Mouse (Mus musculus): ENCODE measurements around the gene Sorcs2. TPM values are rescaled to one million over a fixed set of nuclear protein-coding genes. Genes with fewer than 3 reads are reported as not detected.

Sorcs2 gene
- polyA plus RNA-seq, 1 experiment from 2014 or later: 11.1 TPM

GRCm38 (mm10) chr5:36313353-36314079 is 84.4 kb downstream of the Sorcs2 start:
- Histone ChIP-seq H3K4me2 (ENCODE audit: low read depth, low read length) (no peak overlapping the region), H3K4me3 (ENCODE audit: low read depth, low read length) (no peak overlapping the region), H3K9me3 (ENCODE audit: control insufficient read depth, low read length) (no peaks in the 10 kb centered on the region), H3K36me3 (ENCODE audit: control insufficient read depth, insufficient read depth, low read length) (no peaks in the 10 kb centered on the region), H3K9ac (replicated peaks; ENCODE audit: low read depth, low read length) (no peak overlapping the region), H3K4me1 (ENCODE audit: control insufficient read depth, insufficient read depth, low read length) (no peaks in the 10 kb centered on the region; the same call in none of the 2 replicates), H3K27ac (ENCODE audit: low read depth, low read length) (no peak overlapping the region), H3K27me3 (ENCODE audit: control insufficient read depth, insufficient read depth, low read length) (no peaks in the 10 kb centered on the region)
- WGBS: 32% methylated on average over 16 of the region's 16 CpGs
- ATAC-seq (ENCODE audit: low read depth): peak; percentile 58

GRCm38 (mm10) chr5:36312926-36313325 is 85.0 kb downstream of the Sorcs2 start:
- no peak for ATAC-seq (ENCODE audit: low read depth)
- 60% methylated on average over 6 of the region's 6 CpGs for WGBS
- Histone ChIP-seq H3K4me2 (ENCODE audit: low read depth, low read length) (no peak overlapping the region), H3K27me3 (ENCODE audit: control insufficient read depth, insufficient read depth, low read length) (no peaks in the 10 kb centered on the region), H3K36me3 (ENCODE audit: control insufficient read depth, insufficient read depth, low read length) (no peaks in the 10 kb centered on the region), H3K4me3 (ENCODE audit: low read depth, low read length) (no peak overlapping the region), H3K4me1 (ENCODE audit: control insufficient read depth, insufficient read depth, low read length) (no peaks in the 10 kb centered on the region; the same call in none of the 2 replicates), H3K9me3 (ENCODE audit: control insufficient read depth, low read length) (no peaks in the 10 kb centered on the region), H3K9ac (replicated peaks; ENCODE audit: low read depth, low read length) (no peak overlapping the region), H3K27ac (ENCODE audit: low read depth, low read length) (no peak overlapping the region)

GRCm38 (mm10) chr5:36304299-36304980 is 93.5 kb downstream of the Sorcs2 start:
- ATAC-seq (ENCODE audit: low read depth): no peak
- no peaks in the 10 kb centered on the region for H3K4me1 ChIP-seq (ENCODE audit: control insufficient read depth, insufficient read depth, low read length)
- H3K4me2 ChIP-seq (ENCODE audit: low read depth, low read length): no peak overlapping the region
- no peaks in the 10 kb centered on the region for H3K36me3 ChIP-seq (ENCODE audit: control insufficient read depth, insufficient read depth, low read length)
- H3K4me3 ChIP-seq (ENCODE audit: low read depth, low read length): no peak overlapping the region
- H3K9me3 ChIP-seq (ENCODE audit: control insufficient read depth, low read length): no peaks in the 10 kb centered on the region
- 71% methylated on average over 7 of the region's 7 CpGs for WGBS
- H3K27ac ChIP-seq (ENCODE audit: low read depth, low read length): no peak overlapping the region
- H3K27me3 ChIP-seq (ENCODE audit: control insufficient read depth, insufficient read depth, low read length): no peaks in the 10 kb centered on the region
- no peak overlapping the region for H3K9ac ChIP-seq (replicated peaks; ENCODE audit: low read depth, low read length)

- Histone ChIP-seq H3K27ac (ENCODE audit: low read depth, low read length) (no peak overlapping the region), H3K4me2 (ENCODE audit: low read depth, low read length) (no peak overlapping the region), H3K27me3 (ENCODE audit: control insufficient read depth, insufficient read depth, low read length) (no peaks in the 10 kb centered on the region), H3K4me3 (ENCODE audit: low read depth, low read length) (no peak overlapping the region), H3K9me3 (ENCODE audit: control insufficient read depth, low read length) (no peaks in the 10 kb centered on the region), H3K4me1 (ENCODE audit: control insufficient read depth, insufficient read depth, low read length) (no peaks in the 10 kb centered on the region), H3K36me3 (ENCODE audit: control insufficient read depth, insufficient read depth, low read length) (no peaks in the 10 kb centered on the region), H3K9ac (replicated peaks; ENCODE audit: low read depth, low read length) (no peak overlapping the region)
- no peak for ATAC-seq (ENCODE audit: low read depth)
- 75% methylated on average over 4 of the region's 4 CpGs for WGBS
These were observed 96.8 kb downstream of the Sorcs2 start for GRCm38 (mm10) chr5:36301166-36301565.

GRCm38 (mm10) chr5:36298049-36298448 is 99.9 kb downstream of the Sorcs2 start:
- Histone ChIP-seq H3K27me3 (ENCODE audit: control insufficient read depth, insufficient read depth, low read length) (no peaks in the 10 kb centered on the region), H3K9me3 (ENCODE audit: control insufficient read depth, low read length) (no peaks in the 10 kb centered on the region), H3K36me3 (ENCODE audit: control insufficient read depth, insufficient read depth, low read length) (no peaks in the 10 kb centered on the region), H3K4me2 (ENCODE audit: low read depth, low read length) (no peak overlapping the region), H3K4me1 (ENCODE audit: control insufficient read depth, insufficient read depth, low read length) (no peaks in the 10 kb centered on the region), H3K27ac (ENCODE audit: low read depth, low read length) (no peak overlapping the region), H3K4me3 (ENCODE audit: low read depth, low read length) (no peak overlapping the region), H3K9ac (replicated peaks; ENCODE audit: low read depth, low read length) (no peak overlapping the region)
- ATAC-seq (ENCODE audit: low read depth): no peak
- 79% methylated on average over 4 of the region's 4 CpGs for WGBS

GRCm38 (mm10) chr5:36297246-36297645 is 100.7 kb downstream of the Sorcs2 start:
- no peaks in the 10 kb centered on the region for H3K36me3 ChIP-seq (ENCODE audit: control insufficient read depth, insufficient read depth, low read length)
- no peaks in the 10 kb centered on the region for H3K27me3 ChIP-seq (ENCODE audit: control insufficient read depth, insufficient read depth, low read length)
- H3K4me1 ChIP-seq (ENCODE audit: control insufficient read depth, insufficient read depth, low read length): no peaks in the 10 kb centered on the region
- no peaks in the 10 kb centered on the region for H3K9me3 ChIP-seq (ENCODE audit: control insufficient read depth, low read length)
- H3K9ac ChIP-seq (replicated peaks; ENCODE audit: low read depth, low read length): no peak overlapping the region
- H3K4me2 ChIP-seq (ENCODE audit: low read depth, low read length): no peak overlapping the region
- WGBS: 83% methylated on average over 4 of the region's 4 CpGs
- no peak overlapping the region for H3K27ac ChIP-seq (ENCODE audit: low read depth, low read length)
- H3K4me3 ChIP-seq (ENCODE audit: low read depth, low read length): no peak overlapping the region
- ATAC-seq (ENCODE audit: low read depth): no peak

- no peaks in the 10 kb centered on the region for H3K9me3 ChIP-seq (ENCODE audit: control insufficient read depth, low read length)
- no peak overlapping the region for H3K4me2 ChIP-seq (ENCODE audit: low read depth, low read length)
- ATAC-seq (ENCODE audit: low read depth): no peak
- H3K36me3 ChIP-seq (ENCODE audit: control insufficient read depth, insufficient read depth, low read length): no peaks in the 10 kb centered on the region
- 81% methylated on average over 11 of the region's 11 CpGs for WGBS
- H3K27ac ChIP-seq (ENCODE audit: low read depth, low read length): no peak overlapping the region
- no peaks in the 10 kb centered on the region for H3K27me3 ChIP-seq (ENCODE audit: control insufficient read depth, insufficient read depth, low read length)
- no peaks in the 10 kb centered on the region for H3K4me1 ChIP-seq (ENCODE audit: control insufficient read depth, insufficient read depth, low read length)
- H3K9ac ChIP-seq (replicated peaks; ENCODE audit: low read depth, low read length): no peak overlapping the region
- H3K4me3 ChIP-seq (ENCODE audit: low read depth, low read length): no peak overlapping the region
These were observed 104.6 kb downstream of the Sorcs2 start for GRCm38 (mm10) chr5:36293109-36293900.

- Histone ChIP-seq H3K27ac (ENCODE audit: low read depth, low read length) (no peak overlapping the region), H3K9ac (replicated peaks; ENCODE audit: low read depth, low read length) (no peak overlapping the region), H3K4me1 (ENCODE audit: control insufficient read depth, insufficient read depth, low read length) (no peaks in the 10 kb centered on the region), H3K9me3 (ENCODE audit: control insufficient read depth, low read length) (no peaks in the 10 kb centered on the region), H3K4me2 (ENCODE audit: low read depth, low read length) (no peak overlapping the region), H3K27me3 (ENCODE audit: control insufficient read depth, insufficient read depth, low read length) (no peaks in the 10 kb centered on the region), H3K36me3 (ENCODE audit: control insufficient read depth, insufficient read depth, low read length) (no peaks in the 10 kb centered on the region), H3K4me3 (ENCODE audit: low read depth, low read length) (no peak overlapping the region)
- no peak for ATAC-seq (ENCODE audit: low read depth)
- 88% methylated on average over 9 of the region's 9 CpGs for WGBS
These were observed 105.6 kb downstream of the Sorcs2 start for GRCm38 (mm10) chr5:36292321-36292720.

- no peaks in the 10 kb centered on the region for H3K9me3 ChIP-seq (ENCODE audit: control insufficient read depth, low read length)
- WGBS: 49% methylated on average over 5 of the region's 5 CpGs
These were observed 106.7 kb downstream of the Sorcs2 start for GRCm38 (mm10) chr5:36291191-36291590.

More at GRCm38 (mm10) chr5:36291191-36291590, 106.7 kb downstream of the Sorcs2 start:
- Histone ChIP-seq H3K4me1 (ENCODE audit: control insufficient read depth, insufficient read depth, low read length) (no peaks in the 10 kb centered on the region), H3K27ac (ENCODE audit: low read depth, low read length) (no peak overlapping the region), H3K4me2 (ENCODE audit: low read depth, low read length) (no peak overlapping the region), H3K36me3 (ENCODE audit: control insufficient read depth, insufficient read depth, low read length) (no peaks in the 10 kb centered on the region), H3K9ac (replicated peaks; ENCODE audit: low read depth, low read length) (no peak overlapping the region), H3K4me3 (ENCODE audit: low read depth, low read length) (no peak overlapping the region), H3K27me3 (ENCODE audit: control insufficient read depth, insufficient read depth, low read length) (no peaks in the 10 kb centered on the region)
- no peak for ATAC-seq (ENCODE audit: low read depth)
